Mouse (Mus musculus): ENCODE data around the gene Hoxd9.

- TF ChIP-seq CTCF (IDR thresholded peaks at IDR 0.05) = no peak
- TF ChIP-seq EP300 (IDR thresholded peaks at IDR 0.05) = no peak
Observed at GRCm38 (mm10) chr2:74711721-74712621, 14.4 kb downstream of the Hoxd9 start, which contains the start of the genes Hoxd3 and Hoxd4.

Data from lung, postnatal 0 days (tissue).